Mouse (Mus musculus) skeletal muscle tissue, adult 2 months (tissue): ENCODE results near the gene Xirp2.
"Not testable (repeated sequence)": the region's sequence is repeated elsewhere in the genome, so short reads cannot be mapped to it uniquely, and the experiment has no call there.

Source experiments
- DNase-seq: peaks from one replicate; pipeline ENCODE4 v3.0.0-alpha.2; 2012; ENCODE audit warnings: low read depth, low spot score

Gene Xirp2

DNA sequence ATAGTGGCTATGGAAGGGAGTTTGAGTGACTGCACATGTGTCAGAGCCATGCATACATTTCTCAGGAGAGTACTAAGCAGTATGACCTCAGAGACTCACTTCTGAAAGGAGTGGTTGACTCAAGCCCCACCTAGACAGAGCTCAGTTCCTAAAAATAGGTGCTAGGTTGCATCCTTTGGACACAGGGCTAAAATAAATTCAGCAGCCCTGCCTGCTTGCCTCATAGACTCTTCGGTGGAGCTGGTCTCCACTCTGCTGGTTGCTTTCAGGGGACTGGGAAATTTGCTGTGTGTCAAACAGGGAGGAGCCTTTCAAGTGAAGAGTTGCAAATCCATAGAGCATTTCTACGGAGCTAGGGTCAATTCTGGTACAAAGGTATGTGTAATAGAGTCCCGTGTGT is at the start of gene Xirp2:
Xirp2 (plus strand) TSS at position 223 of the 400 bp plus-strand sequence.
- DNase-seq: peak; percentile 88

DNA sequence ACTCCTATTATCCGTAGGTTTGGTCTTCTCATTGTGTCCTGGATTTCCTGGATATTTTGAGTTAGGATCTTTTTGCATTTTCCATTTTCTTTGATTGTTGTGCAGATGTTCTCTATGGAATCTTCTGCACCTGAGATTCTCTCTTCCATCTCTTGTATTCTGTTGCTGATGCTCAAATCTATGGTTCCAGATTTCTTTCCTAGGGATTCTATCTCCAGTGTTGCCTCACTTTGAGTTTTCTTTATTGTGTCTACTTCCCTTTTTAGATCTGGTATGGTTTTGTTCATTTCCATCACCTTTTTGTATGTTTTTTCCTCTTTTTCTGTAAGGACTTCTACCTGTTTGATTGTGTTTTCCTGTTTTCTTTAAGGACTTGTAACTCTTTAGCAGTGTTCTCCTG is 32.4 kb upstream of the Xirp2 start, which contains the start of gene Gm21830:
Gm21830 (plus strand) TSS at position 301 of the 400 bp plus-strand sequence.
- not testable (repeated sequence) for DNase-seq

DNA sequence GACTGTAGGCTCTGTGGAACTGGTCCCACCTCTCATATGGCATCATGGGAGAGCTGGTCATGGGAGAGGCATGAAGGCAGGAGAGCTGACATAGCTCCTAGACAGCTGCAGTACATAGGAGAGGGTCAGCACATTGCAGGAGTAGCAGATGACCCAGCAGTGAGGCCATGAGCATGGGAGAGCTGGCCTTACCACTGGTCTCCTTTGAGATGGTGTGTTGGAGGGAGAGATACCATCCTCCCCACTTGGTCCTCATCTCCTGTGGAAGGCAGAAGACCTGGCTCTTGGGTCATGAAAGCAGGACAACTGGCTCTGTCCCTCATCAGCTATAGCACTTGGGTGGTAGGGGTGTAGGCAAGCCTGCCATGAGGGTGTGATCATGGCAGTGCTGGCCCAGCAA is 24.9 kb upstream of the Xirp2 start:
- no peak for DNase-seq

DNA sequence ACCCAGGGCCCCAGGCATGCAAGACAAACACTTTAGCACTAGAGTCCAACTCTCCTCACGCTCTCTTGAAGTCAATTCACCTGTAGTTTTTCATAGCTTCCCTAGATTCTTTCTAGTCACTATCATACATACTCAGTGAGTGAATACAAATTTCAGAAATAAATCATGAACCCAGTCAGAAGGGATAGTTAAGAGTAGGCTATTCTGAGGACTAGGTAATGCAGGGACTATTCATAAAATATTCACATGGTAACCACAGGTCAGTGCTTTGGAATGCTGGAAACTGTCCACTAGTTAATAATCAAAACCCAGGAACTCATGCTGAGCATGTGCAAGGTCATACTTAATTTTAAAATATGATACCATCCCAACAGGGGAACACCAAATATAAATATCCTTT is 23.0 kb upstream of the Xirp2 start:
- no peak for DNase-seq

DNA sequence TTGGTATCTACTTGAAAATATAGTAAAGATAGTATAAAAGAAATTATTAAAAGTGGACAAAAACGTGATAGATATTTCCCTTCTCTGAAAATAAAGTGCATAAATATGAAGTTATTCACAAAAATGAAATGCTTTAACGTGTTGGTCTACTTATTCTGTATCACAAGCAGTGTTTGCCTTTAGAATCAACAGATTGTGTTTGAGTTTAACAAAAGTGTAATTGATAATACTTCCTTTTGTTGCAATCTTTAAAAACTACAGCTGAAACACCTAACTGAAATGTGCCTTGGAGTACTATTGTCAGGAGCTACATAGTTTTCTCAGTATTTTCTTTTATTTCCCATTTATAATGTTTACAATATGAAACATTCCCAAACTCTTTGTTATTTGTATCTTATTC is 12.7 kb upstream of the Xirp2 start, which contains the start of gene Gm26727:
Gm26727 (minus strand) TSS at position 101 of the 400 bp plus-strand sequence.
- no peak for DNase-seq

DNA sequence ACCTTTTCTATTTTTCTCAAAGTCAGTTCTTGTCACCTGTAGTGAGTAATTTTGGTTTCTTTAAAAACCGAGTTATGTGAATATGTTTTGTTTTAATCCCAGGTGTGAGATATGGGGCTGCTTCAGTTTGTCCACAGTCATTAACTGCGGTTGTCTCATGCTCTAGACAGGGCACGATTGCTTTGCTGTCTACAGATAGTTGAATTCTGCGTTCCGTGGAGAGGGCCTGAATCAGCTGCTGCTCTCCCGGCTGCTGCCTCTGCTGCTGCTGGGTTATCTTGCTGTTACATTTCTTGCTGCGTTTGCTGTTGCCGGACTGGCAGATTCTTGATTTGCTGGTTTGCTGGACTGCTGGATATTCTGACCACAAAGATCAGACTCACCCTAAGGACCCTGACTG is 7.5 kb upstream of the Xirp2 start:
- DNase-seq: no peak

DNA sequence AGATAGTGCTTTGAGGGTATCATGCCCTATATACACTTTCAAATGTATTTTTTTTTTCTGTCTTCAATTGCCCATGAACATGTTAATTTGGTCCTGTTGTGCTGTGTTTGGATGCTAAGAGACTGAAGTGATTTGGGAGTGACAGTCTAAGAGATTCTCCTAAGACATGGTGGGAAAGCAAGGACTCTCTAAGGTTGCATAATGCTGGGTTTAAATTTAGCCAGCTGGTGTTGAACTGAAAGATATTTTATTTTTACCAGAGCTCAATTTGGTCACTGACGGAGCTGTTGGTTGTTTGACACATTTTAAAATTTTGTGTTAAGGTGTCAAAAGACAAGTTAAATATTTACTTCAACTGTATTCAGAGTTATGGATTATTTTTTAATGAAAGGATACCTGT is 970 bp downstream of the Xirp2 start:
- DNase-seq: peak; percentile 45

DNA sequence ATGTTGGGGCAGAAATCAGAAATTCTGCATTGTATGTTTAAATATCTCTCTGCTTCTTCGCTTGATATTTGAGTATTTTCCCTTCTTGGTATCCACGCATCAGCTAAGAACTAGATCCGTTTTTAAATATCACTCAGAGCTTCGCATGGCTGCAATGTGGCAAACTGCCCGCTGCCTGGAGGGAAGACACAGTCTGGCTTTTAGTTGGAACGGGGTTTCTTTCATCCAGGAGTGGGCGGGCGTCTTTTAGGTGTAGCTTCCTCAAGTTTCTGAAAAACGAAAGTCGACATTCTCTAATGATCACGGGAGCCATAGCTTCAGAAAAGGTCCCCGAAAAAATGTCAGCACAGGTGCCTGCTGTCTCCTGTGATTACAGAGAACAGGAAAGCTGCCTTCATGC is 1.4 kb downstream of the Xirp2 start:
- DNase-seq: peak; percentile 66

DNA sequence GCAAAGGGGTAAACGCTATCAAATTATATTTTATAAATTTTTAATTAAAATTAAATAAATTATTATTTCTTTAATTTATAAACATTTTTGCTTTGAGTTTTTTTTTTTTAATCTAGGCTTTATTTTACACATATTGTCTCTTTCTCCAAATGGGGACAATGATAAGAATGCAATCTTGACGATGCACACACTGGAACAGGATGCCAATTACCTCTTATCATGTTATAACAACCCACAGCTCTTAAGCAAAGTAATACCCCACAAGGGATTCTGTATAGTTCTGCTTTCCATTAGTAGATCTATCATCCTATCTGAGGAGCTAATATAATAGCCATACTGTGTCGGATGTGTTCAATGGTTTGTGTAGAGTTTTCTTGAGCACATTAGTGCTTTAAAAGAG is 15.1 kb downstream of the Xirp2 start:
- DNase-seq: no peak

DNA sequence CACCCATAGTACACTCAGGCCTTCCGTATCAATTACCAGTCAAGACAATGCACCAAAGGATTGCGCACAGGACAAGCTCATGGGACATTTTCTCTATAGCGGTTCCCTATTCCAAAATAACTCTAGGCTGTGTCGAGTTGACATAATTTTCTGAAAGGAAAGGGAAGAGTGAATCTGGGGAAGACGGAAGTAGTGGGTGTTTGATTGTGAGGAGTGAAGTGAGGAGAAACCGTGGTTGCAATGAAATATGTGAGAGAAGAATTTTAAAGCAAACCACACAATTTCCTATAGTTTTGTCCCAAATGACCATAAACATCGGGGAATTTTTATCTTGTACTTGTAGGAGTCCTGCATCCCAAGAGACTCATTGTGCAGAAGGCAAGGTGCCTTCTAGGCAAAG is 21.2 kb downstream of the Xirp2 start:
- no peak for DNase-seq

DNA sequence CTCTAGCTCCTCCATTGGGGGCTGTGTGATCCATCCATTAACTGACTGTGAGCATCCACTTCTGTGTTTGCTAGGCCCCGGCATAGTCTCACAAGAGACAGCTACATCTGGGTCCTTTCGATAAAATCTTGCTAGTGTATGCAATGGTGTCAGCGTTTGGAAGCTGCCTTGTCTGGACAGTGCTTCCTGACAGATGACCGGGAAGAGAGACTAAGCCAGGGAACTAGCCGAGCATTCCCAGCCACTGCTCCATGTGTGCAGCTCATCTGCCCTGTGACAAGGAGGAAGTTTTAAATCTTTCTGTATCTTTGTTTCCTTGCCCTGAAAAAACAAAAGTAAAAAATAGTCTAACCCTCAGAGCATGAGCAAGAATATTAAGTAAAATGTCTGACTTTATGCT is 24.2 kb downstream of the Xirp2 start:
- DNase-seq: not testable (repeated sequence)

DNA sequence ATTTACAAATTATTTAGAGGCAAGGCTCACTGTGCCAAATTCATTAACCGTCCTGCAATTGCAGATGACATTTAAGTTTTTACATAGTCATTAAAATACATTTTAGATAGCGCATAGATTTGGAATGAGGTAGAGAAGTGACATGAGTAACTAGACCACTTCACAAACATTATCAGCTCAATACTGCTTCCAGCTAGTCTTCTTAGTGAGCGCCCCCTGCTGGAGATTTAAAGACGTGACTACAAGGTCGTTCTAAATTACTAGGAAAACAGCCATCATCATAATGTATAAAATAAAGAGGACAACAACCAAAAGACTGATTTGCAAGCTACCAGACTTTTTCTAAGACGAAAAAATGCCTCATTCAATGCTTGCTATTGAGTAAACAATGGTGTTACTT is 32.0 kb downstream of the Xirp2 start:
- peak; percentile 25 for DNase-seq

DNA sequence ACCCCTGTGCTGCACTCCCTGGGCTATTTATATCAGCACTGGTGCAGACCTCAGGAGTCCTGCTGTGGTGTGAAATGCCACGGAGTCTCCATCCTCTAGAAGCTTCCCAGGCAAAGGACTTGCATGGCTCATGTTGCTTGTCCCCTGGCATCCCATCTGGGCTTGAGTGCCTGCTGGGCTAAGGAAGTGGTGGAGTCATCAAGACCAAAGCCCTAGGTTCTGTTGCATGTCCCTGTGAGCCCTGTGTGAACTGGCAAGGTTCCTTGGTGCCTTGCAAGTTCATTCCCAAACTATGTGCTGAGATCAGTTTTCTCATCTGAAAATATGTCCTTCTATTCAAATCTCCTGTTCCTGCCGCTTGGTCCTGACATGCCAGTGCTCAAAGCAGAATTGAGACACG is 35.2 kb downstream of the Xirp2 start:
- DNase-seq: peak; percentile 94

DNA sequence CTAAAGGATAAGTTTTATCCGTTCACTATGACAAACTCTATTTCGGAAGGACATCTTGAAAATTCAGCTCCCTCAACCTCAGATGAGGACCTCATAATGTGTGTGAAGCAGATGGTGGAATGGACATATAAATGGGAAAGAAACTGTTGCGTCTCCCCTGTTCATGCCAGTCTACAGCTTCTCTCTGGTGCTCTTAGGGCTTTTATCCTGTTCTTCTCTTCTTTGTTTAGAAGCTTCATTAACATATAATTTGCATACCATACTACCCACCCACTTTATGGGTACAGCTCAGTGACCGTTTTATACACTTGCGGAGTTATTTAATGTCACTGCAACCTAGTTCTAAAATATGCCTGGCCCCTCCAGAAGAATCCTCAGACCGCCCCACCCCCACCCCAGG is 40.9 kb downstream of the Xirp2 start:
- no peak for DNase-seq

DNA sequence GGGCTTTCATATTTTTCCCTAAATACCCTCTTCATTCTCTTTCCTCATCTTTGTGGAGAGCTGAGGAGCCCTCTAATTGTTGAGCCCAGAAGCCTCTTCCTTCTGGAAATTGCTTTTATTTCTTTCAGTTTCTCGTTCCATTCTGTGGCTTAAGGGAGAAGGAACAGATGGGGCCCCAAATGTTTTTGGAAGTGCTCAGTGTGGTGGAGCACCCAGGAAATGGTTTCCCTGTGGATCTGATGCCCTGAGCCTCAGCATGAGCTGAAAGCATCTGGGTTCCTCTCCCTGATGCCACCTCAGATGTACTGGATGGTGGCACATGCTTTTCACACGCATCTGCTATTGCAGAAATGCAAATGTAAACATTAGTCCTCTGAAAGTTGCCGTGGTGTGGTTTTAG is 41.4 kb downstream of the Xirp2 start:
- no peak for DNase-seq

DNA sequence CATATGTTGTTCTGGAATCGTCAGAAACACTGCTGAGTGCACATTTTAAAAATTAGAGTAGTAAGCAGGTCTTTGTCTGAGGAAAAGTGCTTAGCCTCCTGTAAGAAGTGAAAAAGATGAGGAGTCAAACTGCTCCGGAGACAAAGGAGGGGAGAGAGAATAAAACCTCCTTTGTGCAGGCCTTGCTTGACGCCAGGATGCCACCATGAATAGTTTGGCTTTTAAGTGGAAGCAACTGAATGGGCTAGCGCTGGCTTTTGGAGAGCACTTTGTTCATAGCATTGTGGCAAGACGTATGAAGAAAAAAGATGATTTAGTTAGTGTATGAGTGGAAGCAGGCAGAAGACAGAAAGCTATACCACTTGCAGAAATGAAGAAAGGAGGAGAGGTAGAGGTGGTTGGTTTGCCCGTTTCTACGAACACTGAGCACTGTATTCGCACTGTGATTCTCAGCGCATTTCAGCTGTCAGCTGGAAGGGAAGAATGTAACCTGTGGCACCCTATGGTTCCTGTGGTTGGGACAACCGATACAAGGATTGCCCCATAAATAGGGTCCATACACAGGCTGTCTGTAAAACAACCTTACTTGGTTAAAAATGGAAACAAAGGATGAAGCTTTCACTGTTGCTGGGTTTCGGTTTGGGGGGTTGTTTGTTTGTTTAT is 42.8 kb downstream of the Xirp2 start:
- no peak for DNase-seq

DNA sequence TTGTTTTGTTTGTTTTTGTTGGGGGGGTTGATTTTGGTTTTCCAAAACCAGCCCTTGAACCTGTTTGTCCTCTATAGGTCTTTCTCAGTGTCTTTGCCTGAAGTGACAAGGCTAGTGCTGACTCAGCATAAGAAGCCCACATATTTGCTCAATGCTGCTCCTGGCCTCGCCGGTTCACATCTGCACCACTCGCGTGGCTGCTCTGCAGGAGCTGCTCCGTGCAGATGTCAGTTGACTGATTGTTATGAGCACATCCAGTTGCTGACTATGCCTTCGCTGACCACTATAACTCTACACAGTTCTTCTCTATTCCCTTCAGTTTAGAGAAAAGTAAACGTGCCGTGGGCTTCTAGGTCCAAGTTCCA is 43.3 kb downstream of the Xirp2 start:
- DNase-seq: no peak

DNA sequence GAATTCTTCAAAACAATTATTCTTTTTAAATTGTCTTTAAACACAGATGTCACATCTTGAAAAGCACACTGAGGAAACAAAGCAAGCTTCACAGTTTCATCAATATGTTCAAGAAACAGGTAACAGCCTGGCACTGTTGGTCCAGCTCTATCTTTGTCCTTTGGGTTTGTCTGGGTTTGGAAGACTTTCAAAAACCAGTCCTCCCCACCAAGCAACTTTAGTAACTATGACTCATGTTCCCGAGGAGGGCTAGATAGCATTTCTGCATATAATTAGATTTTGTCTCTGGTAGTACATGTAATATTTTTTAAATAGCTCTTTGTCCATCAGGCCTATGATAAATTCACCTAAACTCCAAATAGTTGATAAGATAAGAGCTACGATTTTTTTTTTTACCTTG is 59.7 kb downstream of the Xirp2 start:
- DNase-seq: peak; percentile 42

DNA sequence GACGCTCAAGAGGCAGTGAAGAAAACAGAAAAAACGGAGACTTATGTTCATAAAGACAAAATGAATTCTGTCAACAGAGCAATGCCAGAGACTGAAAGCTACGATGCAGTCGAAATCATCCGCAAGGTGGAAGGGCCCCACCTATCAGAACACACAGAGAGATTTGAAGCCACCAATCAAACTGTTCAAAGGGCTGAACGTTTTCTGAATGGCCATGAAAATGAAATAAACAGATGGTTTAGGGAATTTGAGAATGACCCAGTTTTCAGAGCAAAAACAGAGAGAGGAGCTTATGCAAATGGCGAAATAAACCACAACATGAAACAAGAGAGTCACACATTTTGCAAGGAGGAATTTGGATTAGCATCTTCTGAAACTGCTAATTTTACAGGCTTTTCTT is 70.6 kb downstream of the Xirp2 start:
- DNase-seq: no peak

DNA sequence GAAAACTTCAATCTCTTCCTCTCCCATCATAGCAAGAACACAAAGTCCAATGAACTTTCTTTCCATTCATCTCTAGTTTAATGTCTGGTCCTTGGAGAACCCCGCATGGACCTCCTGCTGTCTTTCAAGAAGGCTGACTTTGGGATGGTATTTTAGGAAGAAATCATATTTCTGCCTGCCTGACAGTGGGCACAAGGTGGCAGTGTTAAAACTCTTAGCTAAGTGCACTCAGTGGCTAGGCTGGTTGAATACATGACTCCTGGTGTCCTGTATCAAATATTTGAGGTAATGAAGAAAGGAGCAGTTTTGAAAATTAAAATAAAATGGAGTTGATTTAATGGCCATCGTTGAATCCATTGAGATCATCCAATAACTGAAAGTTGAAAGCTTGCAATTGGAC is 89.5 kb downstream of the Xirp2 start:
- no peak for DNase-seq

DNA sequence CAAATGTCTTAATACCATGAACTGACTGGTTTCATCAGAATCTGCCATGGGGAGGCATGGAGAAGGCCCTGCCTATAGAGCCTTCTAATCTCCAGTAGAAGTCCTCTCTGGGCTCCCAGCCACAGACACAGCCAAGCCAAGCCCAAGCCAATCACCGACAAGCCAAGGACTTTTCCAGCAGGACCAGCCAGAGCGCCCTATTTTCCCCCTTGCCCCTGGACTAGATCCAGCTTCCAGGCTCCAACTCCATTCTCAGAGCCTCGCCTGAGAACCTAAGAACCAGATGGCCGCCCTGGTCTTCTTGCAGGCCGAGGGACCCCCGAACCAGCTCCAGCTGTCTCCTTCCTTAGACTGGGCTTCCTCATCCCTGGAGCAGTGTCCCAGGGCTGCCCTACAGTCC is 93.6 kb downstream of the Xirp2 start:
- no peak for DNase-seq

DNA sequence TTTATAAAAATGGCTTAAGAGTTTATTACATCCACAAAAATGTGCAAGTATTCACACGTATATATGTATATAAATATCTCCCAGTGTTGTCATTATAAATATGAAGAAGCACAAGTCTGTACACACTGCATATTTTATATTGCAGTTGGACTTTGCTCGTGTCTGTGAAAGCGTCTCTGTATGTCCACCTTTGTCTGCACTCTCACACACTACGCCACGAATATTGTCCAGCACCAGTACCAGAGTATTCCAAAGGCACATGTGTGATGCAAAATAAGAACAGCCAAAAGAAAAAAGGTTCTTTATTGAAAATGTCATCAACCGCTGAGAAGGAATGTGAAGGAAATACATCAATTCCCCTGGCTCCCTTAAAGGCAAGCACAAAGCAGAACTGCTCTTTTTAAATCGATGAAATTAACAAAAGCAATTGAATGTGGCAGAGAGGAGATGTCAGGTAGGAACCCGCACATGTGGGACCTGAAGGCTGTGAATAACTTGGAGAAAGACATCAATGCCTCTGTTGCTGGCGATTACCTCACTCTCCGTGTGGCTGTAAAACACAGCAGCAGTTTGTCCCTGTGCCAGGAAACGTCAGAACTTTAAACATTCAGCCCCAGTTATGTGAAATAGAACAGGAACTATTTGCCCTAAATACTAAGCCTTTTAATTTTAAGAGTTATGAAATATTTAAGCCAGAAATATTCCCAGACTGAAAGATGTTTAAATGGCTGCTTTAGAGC is 96.3 kb downstream of the Xirp2 start:
- DNase-seq: no peak

DNA sequence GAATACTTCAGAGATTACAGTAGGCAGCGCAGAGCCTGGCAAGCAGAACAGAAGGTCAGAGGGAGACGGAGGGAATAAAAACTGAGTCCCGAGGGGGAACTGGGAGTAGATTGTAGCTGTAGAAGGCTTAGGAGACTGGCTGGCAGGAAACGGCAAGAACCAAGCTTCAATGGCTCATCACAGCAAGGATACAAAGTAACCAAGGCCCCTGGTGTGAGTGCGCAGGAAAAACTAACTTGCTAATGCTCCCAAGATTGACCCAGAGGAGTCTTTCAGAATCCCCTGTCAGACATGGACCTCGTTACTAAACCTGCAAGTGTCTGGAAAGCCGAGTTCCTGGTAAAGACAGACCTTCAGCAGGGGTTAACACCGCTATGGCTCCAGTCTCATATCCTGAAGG is 98.6 kb downstream of the Xirp2 start:
- DNase-seq: no peak
